Mouse (Mus musculus): ENCODE data around the gene Tmem184b. TPM values are rescaled to one million over a fixed set of nuclear protein-coding genes. Genes with fewer than 3 reads are reported as not detected.

Gene Tmem184b
- total RNA-seq, 2 experiments from 2014 or later, result 49.6 to 53.4 TPM

- intact Hi-C loops (cut with DNase I), result no loop called here
- DNase-seq, result no peak
Observed at GRCm38 (mm10) chr15:79400134-79400974, 3.0 kb downstream of the Tmem184b start.

DNA sequence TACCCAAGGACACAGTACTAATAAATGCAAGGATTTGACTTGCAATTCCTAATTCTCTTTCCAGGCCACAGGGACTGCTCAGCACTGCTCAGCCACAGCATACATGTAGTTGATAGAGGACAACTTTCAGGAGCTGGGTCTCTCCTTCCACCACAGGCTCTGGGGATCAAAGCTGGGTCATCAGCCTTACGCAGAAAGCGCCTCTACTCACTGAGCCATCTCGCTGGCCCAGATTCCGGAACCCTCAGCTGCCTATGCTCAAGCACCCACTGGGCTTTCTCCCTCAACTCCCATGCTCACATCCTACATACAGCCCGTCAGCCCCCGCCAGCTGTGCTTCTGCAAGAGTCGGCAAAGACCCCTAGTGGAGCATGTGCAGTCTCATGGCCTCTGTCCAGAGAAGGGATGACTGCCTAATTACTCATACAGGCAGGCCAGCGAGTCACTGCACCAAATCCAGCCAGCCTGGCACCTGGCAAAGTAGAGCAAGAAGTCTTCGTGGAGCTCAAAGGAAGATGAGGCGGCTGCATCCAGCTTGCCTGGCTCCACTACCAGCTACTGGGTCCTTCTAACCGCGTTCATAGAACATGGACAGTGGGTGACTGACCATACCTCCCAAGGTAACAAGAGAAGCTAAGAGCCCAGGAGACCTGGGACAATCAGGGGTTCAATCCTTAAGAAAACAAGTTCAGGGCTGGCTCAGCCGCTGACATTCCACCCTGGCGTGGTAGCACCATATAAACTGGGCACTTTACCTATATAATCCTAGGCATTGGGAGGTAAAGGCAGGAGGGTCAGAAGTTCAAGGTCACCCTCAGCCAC lies 3.9 kb downstream of the Tmem184b start:
- DNase-seq, result no peak
- intact Hi-C loops (cut with DNase I), result no loop called here

DNA sequence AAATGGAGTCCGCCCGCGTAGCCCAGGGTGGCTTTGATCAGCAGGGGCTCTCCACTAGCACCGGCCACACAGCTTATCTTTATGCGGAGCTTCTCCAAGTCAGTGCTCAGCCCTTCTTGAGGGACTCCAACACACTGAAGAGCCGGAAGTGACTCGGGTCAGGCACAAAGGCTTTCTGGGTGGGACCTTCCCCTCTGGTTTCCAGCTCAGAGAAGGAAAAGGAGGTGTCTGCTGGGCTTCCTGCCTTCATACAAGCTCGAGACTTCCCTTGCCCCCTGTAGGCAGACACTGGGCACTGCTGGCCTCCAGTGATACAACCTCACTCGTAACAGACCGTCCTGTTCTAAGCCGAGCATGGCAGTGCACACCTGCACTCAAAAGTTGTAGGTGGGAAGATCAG lies 6.6 kb downstream of the Tmem184b start:
- intact Hi-C loops (cut with DNase I), result no loop called here
- DNase-seq, result no peak

GRCm38 (mm10) chr15:79395281-79395680 lies 8.1 kb downstream of the Tmem184b start:
- intact Hi-C loops (cut with DNase I), result no loop called here
- no peak for DNase-seq

GRCm38 (mm10) chr15:79394842-79395241 lies 8.5 kb downstream of the Tmem184b start:
- intact Hi-C loops (cut with DNase I), result no loop called here
- DNase-seq, result no peak

- intact Hi-C loops (cut with DNase I), result no loop called here
- DNase-seq, result no peak
Observed at GRCm38 (mm10) chr15:79393101-79393500, 10.3 kb downstream of the Tmem184b start.

DNA sequence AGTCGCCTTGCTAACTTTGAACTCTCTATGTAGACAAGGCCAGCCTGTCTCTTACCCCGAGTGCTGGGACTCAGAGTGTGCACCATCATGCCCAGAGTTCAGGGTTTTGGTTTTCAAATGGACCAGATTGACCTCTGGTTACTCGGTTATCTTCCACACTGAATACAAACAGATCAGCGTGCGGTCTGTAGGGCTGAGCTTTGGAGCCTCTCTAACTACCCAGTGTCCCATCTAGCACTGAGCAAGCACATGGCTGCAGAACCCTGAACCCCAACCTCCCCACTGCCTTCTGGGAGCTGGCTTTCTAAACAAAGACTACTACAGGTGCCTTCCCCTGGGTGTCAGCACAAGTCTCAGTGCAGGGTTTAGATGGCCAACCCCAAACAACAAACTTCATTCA lies 10.8 kb downstream of the Tmem184b start:
- DNase-seq, result no peak
- intact Hi-C loops (cut with DNase I), result no loop called here

DNA sequence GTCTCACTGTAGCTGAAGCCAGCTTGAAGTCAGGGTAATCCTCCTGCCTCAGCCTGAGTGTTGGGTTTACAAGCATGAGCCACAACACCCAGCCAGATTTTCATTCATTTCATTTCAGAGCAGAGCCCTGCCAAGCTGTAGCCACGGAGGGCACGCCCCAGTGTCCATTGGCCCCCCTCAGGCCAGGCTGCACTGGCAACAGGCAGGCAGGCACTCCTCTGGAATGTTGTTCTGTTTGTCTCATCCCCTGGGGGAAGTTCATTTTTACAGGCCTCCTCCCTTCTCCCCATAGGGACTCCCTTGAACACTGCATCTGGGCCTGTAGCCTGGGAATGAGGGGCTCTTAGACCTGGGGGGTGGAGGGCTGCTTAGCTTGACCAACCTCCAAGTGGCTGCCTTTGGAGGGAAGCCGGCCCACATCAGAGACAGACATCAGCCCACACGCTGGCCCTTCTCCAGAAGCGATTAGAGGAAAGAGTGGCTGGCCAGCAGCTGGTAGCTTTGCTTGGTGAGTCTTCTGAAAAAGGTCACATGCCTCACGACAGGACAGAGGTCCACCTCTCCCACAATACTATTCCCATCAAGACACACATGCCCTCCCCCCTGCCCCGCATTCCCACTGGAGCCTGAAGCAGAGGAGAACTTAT lies 11.8 kb downstream of the Tmem184b start:
- intact Hi-C loops (cut with DNase I), result no loop called here
- peak; percentile 66 for DNase-seq

- intact Hi-C loops (cut with DNase I), result no loop called here
- no peak for DNase-seq
Observed at GRCm38 (mm10) chr15:79390434-79390833, 12.9 kb downstream of the Tmem184b start.

DNA sequence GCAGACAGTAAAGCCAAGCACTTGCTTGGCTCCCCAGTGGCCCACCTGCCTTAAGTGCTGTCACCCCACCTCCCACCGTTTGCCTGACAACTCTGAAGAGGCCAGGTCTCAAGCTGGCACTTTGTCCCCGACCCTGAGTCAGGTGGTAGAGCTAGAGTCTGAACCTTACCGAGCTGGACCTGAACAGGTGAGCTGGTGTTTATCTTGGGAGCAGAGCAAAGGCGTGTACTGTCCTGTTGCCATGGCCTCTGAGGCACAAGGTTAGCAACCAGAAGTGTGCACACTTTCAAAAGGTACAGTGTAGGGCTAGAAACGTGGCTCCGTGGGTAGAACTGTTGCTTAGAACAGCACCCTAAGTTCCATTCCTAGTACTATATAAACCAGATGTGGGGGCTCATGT lies 15.2 kb downstream of the Tmem184b start:
- intact Hi-C loops (cut with DNase I), result no loop called here
- no peak for DNase-seq

GRCm38 (mm10) chr15:79387611-79388010 lies 15.8 kb downstream of the Tmem184b start:
- DNase-seq, result no peak
- intact Hi-C loops (cut with DNase I), result no loop called here

DNA sequence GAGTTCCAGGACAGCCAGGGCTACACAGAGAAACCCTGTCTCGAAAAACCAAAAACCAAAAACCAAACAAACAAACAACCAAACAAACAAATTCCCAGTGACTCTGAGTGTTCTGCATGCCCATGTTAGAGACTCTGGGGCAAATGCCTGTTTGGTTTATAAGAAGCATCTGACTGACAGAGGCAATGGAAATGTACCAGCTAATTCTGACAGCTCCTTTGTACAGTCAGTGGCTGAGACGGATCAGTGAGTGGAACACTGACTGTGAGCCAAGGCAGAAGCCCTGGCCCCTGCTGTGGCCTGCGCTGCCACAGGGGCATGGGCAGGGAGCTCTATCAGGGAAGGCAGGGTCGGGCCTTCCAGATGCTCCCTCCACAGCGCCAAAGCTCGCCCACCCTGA lies 16.3 kb downstream of the Tmem184b start:
- intact Hi-C loops (cut with DNase I), result no loop called here
- peak; percentile 27 for DNase-seq

DNA sequence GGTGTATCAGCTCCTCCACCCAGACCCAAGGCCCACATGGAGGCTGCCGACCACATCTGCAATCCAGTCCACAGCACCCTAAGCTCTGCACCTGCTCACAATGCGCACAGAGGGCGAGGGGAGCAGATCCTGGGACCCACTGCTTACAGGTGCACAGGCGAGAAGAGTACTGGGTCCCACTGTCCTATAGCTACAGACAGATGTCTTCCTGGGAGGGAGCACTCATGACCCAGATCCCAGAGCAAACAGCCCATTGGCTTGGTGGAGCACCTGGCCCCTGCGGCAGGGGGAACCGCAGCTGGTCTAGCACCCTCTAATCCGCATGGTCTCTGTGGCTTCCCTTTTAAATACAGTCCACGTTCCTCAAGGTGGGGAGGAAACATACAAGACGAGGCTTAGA lies 21.7 kb downstream of the Tmem184b start:
- intact Hi-C loops (cut with DNase I), result no loop called here
- no peak for DNase-seq

DNA sequence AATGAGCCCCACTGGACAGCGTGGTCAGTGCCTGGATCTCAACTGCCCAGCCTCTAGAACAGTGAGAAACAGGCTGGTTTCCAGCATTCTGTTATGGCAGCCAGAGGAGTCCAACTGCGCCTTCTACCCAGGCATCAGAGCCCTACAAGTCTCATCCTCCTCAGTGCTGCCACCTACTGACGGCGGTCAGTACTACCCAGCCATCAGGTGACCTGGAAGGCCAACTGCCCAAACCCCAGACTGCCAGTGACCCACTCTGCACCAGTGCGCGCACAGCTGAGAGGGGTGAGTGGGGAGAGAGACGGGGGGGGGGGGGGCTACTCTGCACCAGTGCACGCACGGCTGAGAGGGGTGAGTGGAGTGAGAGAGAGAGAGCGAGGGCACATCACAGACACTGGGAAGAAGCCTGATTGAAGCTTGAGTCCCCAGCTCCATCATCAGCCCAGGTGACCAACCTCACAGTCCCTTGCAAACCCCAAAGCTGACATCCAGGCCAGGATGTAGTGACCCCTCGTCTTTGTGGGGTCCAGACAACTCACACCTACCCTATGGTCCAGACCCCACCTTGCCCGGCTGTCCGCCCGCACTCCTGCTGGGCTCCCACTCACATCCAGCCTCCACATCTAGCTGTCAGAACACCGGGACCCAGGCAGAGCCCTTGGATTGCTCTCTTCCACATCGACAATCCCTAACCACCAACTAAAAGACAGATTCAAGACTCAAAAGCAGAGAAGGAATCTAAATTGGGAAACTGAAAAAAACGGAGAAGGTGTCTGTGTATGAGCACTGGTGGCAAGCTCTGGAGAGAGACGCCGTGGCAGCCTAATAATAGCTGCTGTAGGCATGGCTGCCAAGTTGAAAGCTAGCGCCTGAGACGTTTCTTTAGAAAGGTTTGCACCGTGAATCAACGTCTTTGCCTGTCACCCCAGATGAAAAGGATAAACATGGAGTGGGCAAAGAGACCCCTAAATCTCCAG lies 22.6 kb downstream of the Tmem184b start:
- peak; percentile 76 for DNase-seq
- intact Hi-C loops (cut with DNase I), result no loop called here

GRCm38 (mm10) chr15:79379658-79380057 lies 23.7 kb downstream of the Tmem184b start:
- no peak for DNase-seq
- intact Hi-C loops (cut with DNase I), result no loop called here

GRCm38 (mm10) chr15:79378608-79379007 lies 24.8 kb downstream of the Tmem184b start:
- intact Hi-C loops (cut with DNase I), result no loop called here
- DNase-seq, result no peak

GRCm38 (mm10) chr15:79377681-79378080 lies 25.7 kb downstream of the Tmem184b start:
- DNase-seq, result peak; percentile 30
- intact Hi-C loops (cut with DNase I), result no loop called here

DNA sequence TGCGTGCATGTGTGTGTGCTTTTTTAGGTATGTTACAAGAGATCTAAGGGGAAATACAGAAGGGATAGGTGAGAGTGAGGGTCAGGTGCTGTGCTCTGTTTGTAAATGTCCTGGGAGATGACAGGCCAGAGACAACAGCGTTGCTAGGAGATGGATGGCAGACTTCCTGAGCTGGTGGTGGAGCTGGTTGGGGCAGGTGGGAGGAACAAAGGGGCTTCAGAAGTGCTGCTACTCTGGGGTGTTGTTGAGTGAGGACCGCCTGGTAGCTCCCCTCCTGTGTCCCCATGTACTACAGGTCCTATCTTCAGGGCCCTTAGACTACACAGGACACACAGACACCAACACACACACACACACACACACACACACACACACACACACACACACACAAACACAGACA lies 28.6 kb downstream of the Tmem184b start:
- intact Hi-C loops (cut with DNase I), result no loop called here
- no peak for DNase-seq

DNA sequence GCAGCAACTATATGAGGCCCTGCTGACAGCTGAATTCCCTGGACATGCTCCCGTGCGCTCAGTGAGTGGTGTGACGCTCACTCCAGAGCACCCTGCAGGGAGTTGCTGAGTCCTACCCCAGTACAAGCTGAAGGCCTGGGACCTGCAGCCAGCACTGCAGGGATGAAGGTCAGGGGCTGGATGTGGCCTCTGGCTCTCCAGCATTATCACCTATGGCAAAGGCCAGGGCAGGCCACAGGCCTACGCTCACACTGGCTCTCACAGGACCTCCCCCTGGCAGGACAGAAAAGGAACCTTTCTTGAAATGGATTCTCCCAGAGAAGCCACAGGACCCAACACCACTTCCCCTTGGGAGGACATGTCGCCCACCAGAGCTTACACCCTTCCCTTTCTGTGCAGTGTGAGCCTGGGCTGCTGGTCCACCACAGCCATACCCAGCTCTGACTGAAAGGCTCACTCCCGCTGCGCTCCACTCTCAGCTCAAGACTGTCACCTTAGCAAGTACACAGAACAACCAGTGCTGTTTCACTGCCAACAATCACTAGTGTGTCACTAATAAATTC lies 33.0 kb downstream of the Tmem184b start:
- intact Hi-C loops (cut with DNase I), result no loop called here
- DNase-seq, result no peak

All from left cerebral cortex, postnatal 4 days (tissue).